Mouse (Mus musculus): ENCODE measurements around the gene Gpx4.

DNA sequence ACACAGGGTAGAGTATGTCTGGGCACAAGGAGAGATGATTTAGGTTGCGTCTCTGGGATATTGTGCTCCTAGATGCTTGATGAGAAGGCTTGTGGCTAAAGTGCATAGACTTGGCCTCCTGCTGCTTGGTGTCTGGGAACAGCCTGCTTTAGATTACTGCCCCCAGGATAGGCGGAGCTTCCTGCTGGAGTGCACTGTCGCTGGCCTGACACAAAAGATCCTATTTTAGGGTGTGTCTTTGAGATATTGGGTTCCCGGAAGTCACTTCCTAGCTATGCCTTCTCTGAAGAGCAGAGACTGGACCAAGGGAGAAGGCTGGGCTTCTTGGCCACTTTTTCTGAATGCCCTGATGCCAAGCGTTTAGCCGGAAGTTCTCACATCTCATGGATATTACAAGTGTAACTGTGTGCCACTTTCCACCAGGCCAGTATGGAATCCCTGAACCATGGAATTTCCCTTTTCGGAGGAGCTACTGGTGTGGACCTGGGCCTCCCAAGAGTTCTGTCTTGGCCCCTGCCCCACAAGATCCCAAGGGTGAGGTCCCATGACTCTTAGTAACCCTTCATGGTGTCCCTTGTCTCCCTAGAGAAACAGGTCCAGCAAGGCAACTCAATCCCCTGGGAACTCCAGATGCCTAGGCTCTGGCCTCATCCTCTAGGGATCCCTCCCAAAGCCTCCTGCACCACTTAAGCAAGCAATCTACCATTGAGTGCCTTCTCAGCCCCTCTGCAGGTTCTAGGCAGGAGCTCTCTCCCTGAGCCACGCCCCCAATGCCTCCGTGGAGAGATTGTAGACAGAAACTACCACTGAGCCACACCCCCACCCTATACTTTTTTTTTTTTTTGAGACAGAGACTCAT is 43.4 kb upstream of the Gpx4 start:
- TF ChIP-seq POLR2A (IDR thresholded peaks at IDR 0.05; ENCODE audit: low read depth, low read length) (no peak), CTCF (IDR thresholded peaks at IDR 0.05; ENCODE audit: borderline replicate concordance, insufficient read depth, low read length) (no peak)
